22 mouse cellular contexts compared by ENCODE assay signal in genomic region chr17:83096451-83096850, GRCm38 (mm10).
A peak's percentile ranks its signal among the peaks of the same experiment; 100 is the strongest.
DNase-seq lines count a peak whose midpoint lies in the region; ATAC-seq and TF ChIP-seq lines count a peak whose summit lies in the region.
"Had no signal": no experiment of that assay in that cellular context is flagged by ENCODE, and none has a peak within 500 bp of the region (broad histone marks: within the 10 kb centered on the region; RNA-seq: fewer than 3 reads in every experiment).

No protein-coding gene starts in this region.

- H3K79me2 ChIP-seq in heart, adult 2 months (replicated peaks; ENCODE audit: control insufficient read depth, insufficient read depth, low read length): no peaks in the 10 kb centered on the region

- no peak for TF ChIP-seq EP300 in heart, adult 2 months (IDR thresholded peaks at IDR 0.05; ENCODE audit: insufficient read depth, low read depth, low read length)

- peak; percentile 43 for DNase-seq in adrenal gland, adult 2 months
- no peak for DNase-seq in adrenal gland, adult 8-10 months
- no peak for DNase-seq in heart, embryonic 10.5 days (ENCODE audit: low spot score)
- no peak for DNase-seq in heart, adult 2 months
- no peak for DNase-seq in lung, postnatal 10 days
- peak; percentile 42 for DNase-seq in Muller cell, postnatal 12 days (ENCODE audit: inconsistent ontology term)
- DNase-seq: cerebellum, adult 8-10 months; cerebellum, postnatal 14 days; embryo, embryonic 11 days; gastrocnemius, adult 2 months; gastrocnemius, postnatal 25 days had no signal

- peak; percentile 52; the same call in 1 of the 2 replicates for ATAC-seq in lung, embryonic 16.5 days (ENCODE audit: low read depth)
- no peak for ATAC-seq in inflammation-experienced regulatory T-cells, adult 6 months
- ATAC-seq: forebrain, embryonic 14.5 days; intestine, embryonic 16.5 days had no signal

- H3K9me3 ChIP-seq in heart, embryonic 10.5 days: no peaks in the 10 kb centered on the region
- no peaks in the 10 kb centered on the region for H3K9me3 ChIP-seq in lung, embryonic 16.5 days (ENCODE audit: control insufficient read depth, low read length)
- H3K9me3 ChIP-seq: embryonic facial prominence, embryonic 15.5 days; forebrain, embryonic 10.5 days; heart, embryonic 12.5 days; hindbrain, embryonic 10.5 days had no signal

- H3K4me3 ChIP-seq in heart, embryonic 10.5 days: no peak overlapping the region
- no peak overlapping the region for H3K4me3 ChIP-seq in heart, adult 2 months
- no peak overlapping the region for H3K4me3 ChIP-seq in lung, embryonic 16.5 days (ENCODE audit: low read length)
- H3K4me3 ChIP-seq: embryonic facial prominence, embryonic 15.5 days; erythroblast, embryonic 14.5 days; forebrain, embryonic 10.5 days; gastrocnemius, adult 2 months; heart, embryonic 12.5 days; hindbrain, embryonic 10.5 days had no signal

- H3K36me3 ChIP-seq in heart, embryonic 10.5 days: no peaks in the 10 kb centered on the region
- no peaks in the 10 kb centered on the region for H3K36me3 ChIP-seq in heart, adult 2 months (ENCODE audit: control insufficient read depth, insufficient read depth, low read length)
- H3K36me3 ChIP-seq in lung, embryonic 16.5 days (ENCODE audit: control insufficient read depth, insufficient read depth, low read length): no peaks in the 10 kb centered on the region
- H3K36me3 ChIP-seq: embryonic facial prominence, embryonic 15.5 days; forebrain, embryonic 10.5 days; heart, embryonic 12.5 days; hindbrain, embryonic 10.5 days had no signal

- peaks cover 46% of the 10 kb centered on the region for H3K4me1 ChIP-seq in heart, embryonic 10.5 days
- no peaks in the 10 kb centered on the region for H3K4me1 ChIP-seq in heart, adult 2 months (ENCODE audit: control insufficient read depth, insufficient read depth, low read length)
- H3K4me1 ChIP-seq in lung, embryonic 16.5 days (replicated peaks; ENCODE audit: control insufficient read depth, insufficient read depth, low read length): no peaks in the 10 kb centered on the region

- H3K27ac ChIP-seq in heart, embryonic 10.5 days: 0 out of 2 replicates have a peak overlapping the region, but pooled peaks have one; percentile 16
- no peak overlapping the region for H3K27ac ChIP-seq in heart, adult 2 months
- H3K27ac ChIP-seq in lung, embryonic 16.5 days (ENCODE audit: low read length): no peak overlapping the region
- H3K27ac ChIP-seq: embryonic facial prominence, embryonic 15.5 days; forebrain, embryonic 10.5 days; gastrocnemius, adult 2 months; hindbrain, embryonic 10.5 days; hindbrain, embryonic 14.5 days had no signal

- 44% methylated on average over 8 of the region's 8 CpGs for WGBS in heart, embryonic 10.5 days
- 63% methylated on average over 8 of the region's 8 CpGs for WGBS in heart, adult 2 months
- WGBS in lung, embryonic 16.5 days: 33% methylated on average over 8 of the region's 8 CpGs

- peaks cover 9% of the 10 kb centered on the region; the same call in 1 of the 2 replicates for H3K27me3 ChIP-seq in heart, embryonic 10.5 days (ENCODE audit: insufficient read depth, poor library complexity, severe bottlenecking)
- no peaks in the 10 kb centered on the region for H3K27me3 ChIP-seq in heart, adult 2 months (ENCODE audit: control insufficient read depth, insufficient read depth, low read length)
- no peaks in the 10 kb centered on the region for H3K27me3 ChIP-seq in lung, embryonic 16.5 days (ENCODE audit: control insufficient read depth, insufficient read depth, low read depth, low read length)
- H3K27me3 ChIP-seq: CH12.LX had no signal

- H3K4me2 ChIP-seq in lung, embryonic 16.5 days (ENCODE audit: low read depth, low read length): no peak overlapping the region
- H3K4me2 ChIP-seq: embryonic facial prominence, embryonic 15.5 days; heart, embryonic 12.5 days; hindbrain, embryonic 14.5 days had no signal

- TF ChIP-seq CTCF in heart, adult 2 months (IDR thresholded peaks at IDR 0.05): no peak

- TF ChIP-seq POLR2A in heart, adult 2 months (IDR thresholded peaks at IDR 0.05; ENCODE audit: insufficient read depth, low read depth, low read length): no peak

- intact Hi-C loops in heart, adult 2 months (cut with DNase I): no loop called here

- no peak overlapping the region for H3K9ac ChIP-seq in heart, adult 2 months (ENCODE audit: low read depth, low read length)
- no peak overlapping the region for H3K9ac ChIP-seq in lung, embryonic 16.5 days (ENCODE audit: low read length)
- H3K9ac ChIP-seq: embryonic facial prominence, embryonic 15.5 days; heart, embryonic 12.5 days; hindbrain, embryonic 14.5 days had no signal

Comparison
In these comparisons a context has a peak if more than half of its experiments do, and no peak if none do; other contexts are left out.
1. DNase-seq: peak in adrenal gland, adult 2 months (single experiment) and Muller cell, postnatal 12 days (single experiment); none in adrenal gland, adult 8-10 months (single experiment), heart, embryonic 10.5 days (single experiment), heart, adult 2 months (0 of 2) and lung, postnatal 10 days (single experiment).